Mouse (Mus musculus) adrenal gland, postnatal 10 days (tissue): ENCODE results near the gene Rptor. TPM values are rescaled to one million over a fixed set of nuclear protein-coding genes. Genes with fewer than 3 reads are reported as not detected.

Experiments used
- DNase-seq: peaks from one replicate; pipeline ENCODE4 v3.0.0; 2021; ENCODE audit warnings: mixed read lengths
- total RNA-seq, 2 experiments: library from RNA; stranded (reverse); gene quantifications; 2 replicates each; pipeline ENCODE4 v1.2.3; 2021

Rptor gene
- total RNA-seq, 2 experiments from 2014 or later = 36.9 to 50.6 TPM

DNA sequence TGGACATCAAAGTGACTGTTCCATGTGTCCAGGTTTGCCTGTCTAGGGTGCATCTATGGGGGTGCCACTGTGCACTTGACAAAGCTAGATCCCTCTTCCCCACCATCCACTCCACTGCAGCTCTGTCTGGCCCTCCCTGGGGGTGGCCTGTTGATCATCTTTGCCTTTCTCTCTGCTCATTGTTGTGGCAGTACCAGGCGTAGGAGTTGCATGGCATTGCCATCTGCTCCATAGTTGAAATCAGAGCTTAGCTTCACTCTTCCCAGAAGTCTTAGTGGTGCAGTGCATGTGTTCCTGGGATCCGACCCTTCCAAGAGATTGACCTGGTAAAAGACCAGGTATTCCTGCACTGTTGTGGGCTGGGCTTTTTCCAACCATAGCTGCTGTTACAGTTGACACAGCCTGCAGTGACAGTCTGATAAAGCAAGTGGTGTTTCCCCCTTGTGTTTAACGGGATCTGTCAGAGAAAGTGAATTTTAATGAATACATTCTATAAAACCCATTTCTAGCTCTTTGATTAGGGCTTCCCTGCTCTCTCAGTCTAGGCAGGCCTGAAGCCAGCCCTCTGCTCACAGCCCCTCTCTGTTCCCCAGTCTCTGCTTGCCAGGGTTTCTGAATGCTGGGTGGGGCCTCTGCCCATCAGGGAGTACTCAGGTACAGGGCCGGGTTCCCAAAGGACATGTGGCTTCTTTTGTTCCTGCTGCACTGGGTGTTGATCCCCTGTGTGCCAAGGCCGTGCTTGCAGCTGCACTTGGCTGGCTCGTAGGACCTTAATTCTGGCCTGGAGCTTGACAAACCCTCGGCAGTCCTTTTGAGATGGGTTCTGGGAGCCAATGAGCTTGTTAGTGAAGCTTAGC is 136.5 kb downstream of the Rptor start:
- DNase-seq = no peak

DNA sequence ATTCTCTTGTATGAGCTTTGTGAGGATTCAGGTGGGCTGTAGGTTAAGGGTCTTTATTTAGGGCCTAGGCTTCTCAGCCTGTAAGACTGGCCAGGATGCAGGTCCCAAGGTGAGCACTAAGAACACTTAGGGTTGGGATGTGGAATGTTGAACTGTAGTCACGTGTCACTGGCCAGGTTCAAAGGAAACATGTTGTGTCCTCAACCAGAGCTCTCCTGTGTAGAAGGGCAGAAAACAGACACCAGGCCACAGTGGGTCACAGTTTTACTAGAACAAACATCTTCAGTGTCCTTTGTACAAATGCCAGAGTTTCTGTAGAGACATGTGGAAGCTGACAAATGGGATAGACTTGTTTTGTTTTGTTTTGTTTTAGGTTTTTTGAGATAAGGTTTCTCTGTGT is 138.7 kb downstream of the Rptor start:
- DNase-seq = no peak

- DNase-seq = no peak
Measured at GRCm38 (mm10) chr11:119744436-119744835, 141.7 kb downstream of the Rptor start.

- no peak for DNase-seq
Measured at GRCm38 (mm10) chr11:119745333-119745732, 142.6 kb downstream of the Rptor start.

DNA sequence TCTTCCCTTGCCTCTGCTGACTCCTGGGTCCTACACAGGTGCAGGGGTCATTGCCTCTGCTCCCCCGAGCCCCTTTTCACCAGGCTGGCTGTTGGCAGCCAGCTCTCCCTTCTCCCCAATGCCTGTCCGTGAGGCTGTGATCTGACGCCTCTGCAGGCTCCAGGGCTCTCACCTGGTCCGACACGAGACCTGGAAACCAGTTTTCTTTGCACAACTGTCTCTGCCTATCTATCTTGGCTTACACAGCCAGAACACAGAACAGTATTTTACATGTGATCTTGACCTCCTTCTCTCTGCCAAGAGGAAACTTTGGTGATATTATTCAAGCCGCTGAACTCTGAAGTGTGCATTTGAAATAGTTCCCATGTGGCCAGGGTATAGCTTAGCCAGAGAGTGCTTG is 151.8 kb downstream of the Rptor start:
- no peak for DNase-seq

DNA sequence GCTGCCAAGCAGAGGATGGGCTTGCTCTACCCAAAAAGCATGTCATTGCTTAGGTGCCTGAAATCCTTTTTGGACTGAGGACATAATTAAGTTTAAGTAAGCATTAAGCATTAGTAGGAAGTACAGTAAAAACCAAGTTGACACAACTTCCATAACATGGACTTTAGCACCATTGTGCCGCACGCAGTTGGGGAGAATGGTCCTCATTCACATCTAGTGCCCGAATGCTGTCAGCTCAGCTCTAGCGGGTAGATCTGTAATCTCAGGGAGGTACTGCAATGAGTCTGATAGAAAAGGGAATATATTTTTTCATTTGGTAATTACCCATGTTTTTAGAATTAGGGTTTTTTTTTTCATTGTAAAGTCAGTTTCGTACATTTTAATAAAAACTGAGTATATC is 155.5 kb downstream of the Rptor start:
- no peak for DNase-seq

DNA sequence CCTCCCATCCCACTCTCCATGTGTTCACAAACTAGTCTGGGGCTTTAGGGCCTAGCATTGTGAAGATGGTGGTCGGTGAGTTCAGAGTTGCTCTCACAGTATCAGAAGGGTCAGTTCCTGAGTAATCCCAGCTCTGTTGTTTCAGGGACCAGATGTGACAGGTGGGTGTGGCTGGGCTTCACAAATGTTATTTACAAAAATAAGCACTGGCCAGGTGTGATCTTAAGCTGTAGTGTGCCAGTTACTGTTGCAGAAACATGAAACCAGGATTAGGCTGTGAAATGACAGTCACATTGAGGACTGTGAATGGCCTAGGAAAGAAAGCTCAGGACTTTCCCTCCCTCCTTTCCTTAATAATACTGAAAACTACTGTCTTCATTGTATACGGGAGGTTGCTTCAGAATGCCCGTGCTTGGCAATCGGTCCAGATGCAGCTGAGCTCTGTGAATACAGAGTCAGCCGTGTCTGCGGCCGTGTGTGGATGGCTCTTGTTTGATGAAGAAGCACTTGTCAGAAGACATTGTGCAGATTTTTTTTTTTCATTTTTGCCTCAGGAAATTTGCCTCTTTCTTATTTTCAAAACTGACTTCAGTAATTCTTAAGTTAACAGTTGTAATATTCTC is 156.1 kb downstream of the Rptor start:
- DNase-seq = no peak

- peak; percentile 21 for DNase-seq
Measured at GRCm38 (mm10) chr11:119762911-119763310, 160.2 kb downstream of the Rptor start.

DNA sequence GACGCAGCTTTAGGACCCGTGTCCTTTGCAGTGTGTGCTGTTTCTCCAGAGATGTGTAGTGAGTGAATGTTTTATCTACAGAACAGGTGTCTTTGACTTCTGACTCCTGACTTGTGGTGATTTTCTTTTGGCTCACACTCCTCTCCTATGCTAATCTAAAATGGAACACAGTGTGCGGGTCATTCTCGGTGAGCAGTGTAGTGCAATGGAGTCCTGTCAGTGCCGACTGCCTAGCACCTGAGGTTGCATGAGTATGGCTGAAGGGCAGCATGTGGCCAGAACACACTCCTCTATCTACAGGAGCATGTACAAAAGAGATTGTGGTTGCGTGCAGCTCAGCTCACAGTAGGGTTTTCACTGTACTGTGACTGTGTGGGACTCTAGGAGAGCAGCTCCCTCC is 163.3 kb downstream of the Rptor start:
- DNase-seq = no peak

- DNase-seq = no peak
Measured at GRCm38 (mm10) chr11:119766782-119767459, 164.2 kb downstream of the Rptor start.

DNA sequence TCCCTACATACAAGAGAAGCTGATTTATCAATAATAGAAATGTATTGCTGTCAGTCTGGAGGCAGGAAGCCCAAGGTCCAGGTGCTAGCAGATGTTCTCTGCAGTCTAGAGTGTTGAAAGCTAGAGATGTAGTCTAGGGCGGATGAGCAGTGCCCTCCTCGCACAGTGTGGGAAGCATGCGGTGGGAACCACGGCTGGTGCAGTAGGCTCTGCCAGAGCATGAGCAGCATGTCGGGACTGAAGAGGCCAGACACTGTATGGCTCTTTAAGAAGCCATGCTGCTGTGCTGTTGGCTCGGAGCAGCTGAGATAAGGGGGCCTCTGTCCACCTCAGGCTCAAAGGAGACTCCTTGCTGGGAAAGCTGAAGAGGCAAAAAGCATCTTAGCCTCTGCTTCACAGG is 164.8 kb downstream of the Rptor start:
- no peak for DNase-seq

DNA sequence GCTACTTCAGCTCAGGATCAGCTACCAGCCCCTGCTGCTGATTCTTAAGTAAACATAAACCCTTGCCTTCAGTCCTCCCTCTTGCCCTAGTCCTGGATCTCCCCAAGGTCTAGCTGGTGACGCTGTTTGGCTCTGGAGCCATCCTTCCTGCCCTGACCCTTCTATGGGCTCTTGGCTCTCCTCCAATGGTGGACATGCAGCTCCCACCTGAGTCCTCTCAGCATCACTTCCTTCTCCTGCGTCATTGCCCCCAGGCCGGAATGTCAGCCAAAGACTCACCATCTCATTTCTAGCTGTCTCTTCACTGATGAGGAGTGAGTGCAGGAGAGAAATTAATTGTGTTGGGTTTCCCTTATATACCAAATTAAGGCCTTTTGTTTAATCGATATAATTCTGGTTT is 165.8 kb downstream of the Rptor start:
- DNase-seq = no peak

GRCm38 (mm10) chr11:119769666-119770065 is 167.0 kb downstream of the Rptor start:
- DNase-seq = no peak

DNA sequence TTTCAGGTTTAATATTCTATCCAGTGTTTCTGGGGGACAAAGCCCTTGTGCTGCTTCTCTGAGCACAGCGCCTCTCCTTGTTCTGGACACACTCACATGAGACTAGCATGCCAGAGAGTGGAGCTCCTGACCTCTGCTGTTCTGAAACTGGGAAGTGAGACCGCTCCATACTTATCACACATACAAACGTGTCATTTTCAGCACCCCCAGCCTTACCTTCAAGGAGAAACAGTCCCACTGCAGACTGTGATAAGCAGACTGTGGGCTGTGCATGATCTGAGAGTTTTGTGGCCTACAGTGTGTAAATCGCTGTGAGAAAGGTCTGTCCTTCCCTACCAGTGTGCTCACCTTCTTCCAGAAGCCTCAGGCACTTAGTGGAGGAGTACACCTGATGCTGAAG is 168.3 kb downstream of the Rptor start:
- no peak for DNase-seq

- no peak for DNase-seq
Measured at GRCm38 (mm10) chr11:119772896-119773295, 170.2 kb downstream of the Rptor start.

- DNase-seq = no peak
Measured at GRCm38 (mm10) chr11:119775076-119775760, 172.5 kb downstream of the Rptor start.

GRCm38 (mm10) chr11:119777236-119777635 is 174.5 kb downstream of the Rptor start:
- DNase-seq = peak; percentile 33

DNA sequence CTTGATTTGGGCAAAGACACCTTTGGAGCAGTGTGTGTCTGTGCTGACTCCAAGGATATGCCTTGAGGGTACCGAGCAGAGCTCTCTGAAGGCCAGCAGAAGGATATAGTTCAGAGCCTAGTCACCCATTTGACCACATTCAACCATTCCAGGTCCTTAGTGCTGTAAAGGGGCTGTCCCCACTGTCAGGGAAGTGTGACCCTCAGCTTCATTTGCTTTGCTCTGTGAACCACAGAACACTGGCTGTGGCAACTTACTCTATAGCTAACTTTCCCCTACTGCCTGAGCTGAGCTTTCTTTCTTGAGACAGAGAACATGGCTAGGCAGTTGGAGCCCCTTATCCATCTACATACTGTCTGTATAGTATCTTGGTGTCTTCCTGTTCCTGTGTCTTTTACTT is 175.2 kb downstream of the Rptor start:
- DNase-seq = no peak

DNA sequence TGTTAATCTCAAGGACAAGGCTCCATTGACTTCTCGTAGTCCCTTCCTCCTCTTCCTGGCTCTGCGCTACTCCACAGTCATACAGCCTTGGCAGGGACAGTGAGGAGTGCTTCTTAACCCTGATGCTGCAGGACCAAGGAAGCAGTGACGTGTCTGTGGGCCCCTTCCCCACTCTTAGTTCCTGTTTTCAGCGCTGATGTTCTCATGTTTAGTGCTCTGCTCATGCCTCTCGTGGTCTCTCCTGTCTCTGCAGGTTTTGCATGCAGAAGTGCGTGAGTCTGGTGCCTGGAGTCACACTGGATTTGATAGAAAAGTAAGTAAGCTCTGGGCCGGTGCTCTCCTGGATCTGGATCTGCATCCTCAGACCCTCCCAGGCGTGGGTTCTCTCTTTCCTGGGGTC is 177.6 kb downstream of the Rptor start:
- DNase-seq = no peak

DNA sequence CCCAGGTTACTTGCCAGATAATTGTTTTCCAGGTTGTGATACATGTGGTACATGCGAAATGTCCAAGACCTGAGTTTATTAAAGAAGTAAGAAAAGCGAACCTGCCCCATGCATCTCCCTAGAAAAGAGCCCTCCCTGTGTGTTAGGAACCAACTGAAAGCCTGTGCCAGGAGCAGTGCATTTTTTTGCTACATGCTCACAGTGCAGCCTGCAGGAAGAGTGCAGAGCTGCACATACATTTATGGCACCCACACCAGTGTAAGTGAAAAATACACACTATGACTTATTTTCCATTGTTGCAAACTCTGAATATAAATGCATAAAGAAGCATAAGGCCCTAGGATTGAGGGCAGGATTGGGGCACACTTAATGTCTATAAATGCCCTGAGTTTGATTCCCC is 178.5 kb downstream of the Rptor start:
- no peak for DNase-seq

DNA sequence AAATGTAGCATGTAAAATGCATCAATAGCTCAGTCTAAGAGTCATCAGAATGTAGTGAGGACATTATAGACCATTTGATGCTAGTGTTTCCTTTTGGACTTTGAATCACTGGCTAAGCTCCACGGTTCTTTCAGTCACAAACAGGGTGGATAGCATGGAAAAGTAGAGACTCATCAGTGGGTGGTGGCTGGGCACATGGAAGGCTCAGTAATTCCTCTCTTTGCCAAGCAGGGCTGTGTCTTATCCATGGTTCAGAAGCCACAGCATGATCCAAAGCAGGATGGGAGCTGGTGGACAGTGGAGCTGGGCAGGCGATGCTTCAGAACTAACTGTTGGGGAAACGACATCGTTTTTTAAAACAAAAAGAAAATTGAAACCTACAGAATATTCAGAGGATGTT is 179.0 kb downstream of the Rptor start:
- DNase-seq = no peak

DNA sequence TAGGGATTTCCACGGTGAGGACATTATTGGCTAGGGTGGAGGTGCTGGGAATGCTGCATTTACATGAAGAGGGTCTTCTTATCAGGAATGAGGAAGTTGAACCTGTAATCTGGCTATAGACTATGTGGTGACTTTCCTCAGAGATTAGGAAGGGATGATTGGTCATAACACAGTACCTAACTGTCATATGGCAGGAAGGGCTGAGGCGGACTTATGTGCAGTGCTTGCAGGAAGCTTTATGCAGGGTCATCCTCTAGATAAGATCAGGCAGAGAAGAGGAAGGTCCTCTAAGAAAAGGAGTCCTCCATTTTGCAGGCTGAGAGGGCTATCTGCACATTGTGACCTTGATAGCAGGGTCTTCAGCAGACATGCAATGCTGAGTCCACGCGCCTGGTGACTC is 180.9 kb downstream of the Rptor start:
- no peak for DNase-seq
